In the genomic region with DNA sequence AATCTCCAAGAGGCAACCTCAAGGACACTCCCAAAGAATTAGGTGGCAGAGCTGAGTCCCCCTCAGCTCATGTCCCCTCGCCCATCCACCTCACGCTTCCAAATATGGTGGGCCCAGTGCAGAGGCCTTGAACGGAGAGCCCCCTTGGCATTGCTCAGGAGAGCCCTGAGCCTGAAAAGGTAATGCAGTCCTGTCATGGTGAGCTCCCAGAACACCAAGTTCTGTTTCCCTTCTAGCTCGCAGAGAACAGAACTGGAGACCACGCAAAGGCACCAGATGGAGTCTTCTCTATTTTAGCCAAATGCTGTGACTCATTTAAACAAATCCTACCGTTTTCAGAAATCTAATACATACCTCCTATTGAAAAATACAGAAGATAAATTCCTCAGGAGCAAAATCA, we compare ENCODE assay signal across 16 mouse cellular contexts. TPM values are rescaled to one million over a fixed set of nuclear protein-coding genes. Genes with fewer than 3 reads are reported as not detected.
DNase-seq lines count a peak whose midpoint lies in the region; ATAC-seq and TF ChIP-seq lines count a peak whose summit lies in the region.
"Had no signal": no experiment of that assay in that cellular context is flagged by ENCODE, and none has a peak within 500 bp of the region (broad histone marks: within the 10 kb centered on the region; RNA-seq: fewer than 3 reads in every experiment).

No protein-coding gene starts in this region.

- H3K9me3 ChIP-seq in intestine, postnatal 0 days (ENCODE audit: control insufficient read depth): no peaks in the 10 kb centered on the region
- H3K9me3 ChIP-seq: embryonic facial prominence, embryonic 13.5 days; G1E; hindbrain, embryonic 12.5 days; midbrain, embryonic 15.5 days had no signal

- H3K4me3 ChIP-seq in intestine, postnatal 0 days (ENCODE audit: low read depth, low read length): no peak overlapping the region
- H3K4me3 ChIP-seq: embryonic facial prominence, embryonic 13.5 days; hindbrain, embryonic 12.5 days; midbrain, embryonic 15.5 days had no signal

- 83% methylated on average over 6 of the region's 6 CpGs for WGBS in intestine, postnatal 0 days

- no peak overlapping the region for H3K4me2 ChIP-seq in intestine, postnatal 0 days (replicated peaks; ENCODE audit: low read depth)
- H3K4me2 ChIP-seq: embryonic facial prominence, embryonic 13.5 days; hindbrain, embryonic 12.5 days; lung, embryonic 14.5 days; midbrain, embryonic 15.5 days had no signal

- no peak for ATAC-seq in intestine, postnatal 0 days
- ATAC-seq: midbrain, embryonic 15.5 days had no signal

- H3K4me1 ChIP-seq in intestine, postnatal 0 days (replicated peaks; ENCODE audit: control insufficient read depth, insufficient read depth, low read length): no peaks in the 10 kb centered on the region
- H3K4me1 ChIP-seq: embryonic facial prominence, embryonic 13.5 days; hindbrain, embryonic 12.5 days; midbrain, embryonic 15.5 days had no signal

- no peaks in the 10 kb centered on the region for H3K27me3 ChIP-seq in intestine, postnatal 0 days (replicated peaks; ENCODE audit: control insufficient read depth, insufficient read depth, low read length)
- H3K27me3 ChIP-seq: hindbrain, embryonic 12.5 days; midbrain, embryonic 15.5 days had no signal

- no peaks in the 10 kb centered on the region for H3K36me3 ChIP-seq in intestine, postnatal 0 days (ENCODE audit: control insufficient read depth, insufficient read depth)
- H3K36me3 ChIP-seq: embryonic facial prominence, embryonic 13.5 days; G1E; midbrain, embryonic 15.5 days had no signal

- H3K9ac ChIP-seq in intestine, postnatal 0 days (ENCODE audit: low read depth, low read length): no peak overlapping the region
- H3K9ac ChIP-seq: embryonic facial prominence, embryonic 13.5 days; hindbrain, embryonic 12.5 days; lung, embryonic 14.5 days; midbrain, embryonic 15.5 days had no signal

- peak; percentile 57 to 66 for DNase-seq in frontal cortex, postnatal 36 days (ENCODE audit: low spot score in 2 of 2)
- no peak for DNase-seq in frontal cortex, postnatal 14 days (ENCODE audit: low spot score in 2 of 2)
- DNase-seq in 3T3-L1 (ENCODE audit: low read depth, low spot score): peak; percentile 18
- DNase-seq in cerebellum, adult 8-10 months: peak; percentile 64
- peak; percentile 79 for DNase-seq in layer of hippocampus, adult 9-11 months
- DNase-seq in gastrocnemius, postnatal 10 days: no peak
- DNase-seq: adrenal gland, adult 2 months; lung, embryonic 14.5 days; spleen, adult 18-20 months; thymus, postnatal 25 days had no signal

- TF ChIP-seq CTCF in intestine, postnatal 0 days (IDR thresholded peaks at IDR 0.05; ENCODE audit: low read depth): no peak

- no peak overlapping the region for H3K27ac ChIP-seq in intestine, postnatal 0 days (ENCODE audit: low read depth, low read length)
- H3K27ac ChIP-seq: embryonic facial prominence, embryonic 13.5 days; hindbrain, embryonic 12.5 days; midbrain, embryonic 15.5 days; stomach, postnatal 0 days had no signal

RNA-seq across cellular contexts. Expression of a gene that starts 32.7 kb away (rescaled TPM):
- polyA plus RNA-seq in intestine, postnatal 0 days (2015; fragmentation: Nextera tagmentation; extraction: Ambion mirVana): 1.6 and 1.9 TPM in 2 replicates
- under 1 TPM; 0.47 to 0.54 TPM for total RNA-seq in gastrocnemius, postnatal 10 days (2021)

Comparison
In these comparisons a context has a peak if more than half of its experiments do, and no peak if none do; other contexts are left out.
1. DNase-seq: peak in frontal cortex, postnatal 36 days (2 of 2), 3T3-L1 (single experiment), cerebellum, adult 8-10 months (single experiment) and layer of hippocampus, adult 9-11 months (single experiment); none in frontal cortex, postnatal 14 days (0 of 2) and gastrocnemius, postnatal 10 days (single experiment).